Comparison of ENCODE assay signal across 8 mouse cellular contexts in genomic region chr4:114986591-114987432, GRCm38 (mm10). TPM values are rescaled to one million over a fixed set of nuclear protein-coding genes. Genes with fewer than 3 reads are reported as not detected.
DNase-seq lines count a peak whose midpoint lies in the region; ATAC-seq lines count a peak whose summit lies in the region.

TSS of gene Cmpk1 (minus strand) at chr4:114987241.

- H3K36me3 ChIP-seq in hindbrain, embryonic 15.5 days, result no peaks in the 10 kb centered on the region

- H3K27ac ChIP-seq in hindbrain, embryonic 15.5 days (replicated peaks), result peak within 1 kb of the TSS; percentile 100

- H3K27me3 ChIP-seq in hindbrain, embryonic 15.5 days, result no peaks in the 10 kb centered on the region

- H3K4me3 ChIP-seq in hindbrain, embryonic 15.5 days, result peak within 1 kb of the TSS; percentile 93

- peak; percentile 96 for ATAC-seq in hindbrain, embryonic 15.5 days (ENCODE audit: low FRiP score, low read depth)

- H3K4me1 ChIP-seq in hindbrain, embryonic 15.5 days (replicated peaks), result peaks cover 25% of the 10 kb centered on the region

- H3K4me2 ChIP-seq in hindbrain, embryonic 15.5 days, result peak within 1 kb of the TSS; percentile 76

- H3K9me3 ChIP-seq in hindbrain, embryonic 15.5 days, result no peaks in the 10 kb centered on the region

- H3K9ac ChIP-seq in hindbrain, embryonic 15.5 days, result peak within 1 kb of the TSS; percentile 99

- WGBS in hindbrain, embryonic 15.5 days, result under 1% methylated on average over 93 of the region's 93 CpGs

- DNase-seq in WW6 (ENCODE audit: low read depth, low spot score), result peak; percentile 42
- peak; percentile 82 to 88 for DNase-seq in cerebellum, postnatal 36 days
- peak; percentile 85 for DNase-seq in gastrocnemius, adult 18-20 months (ENCODE audit: low spot score)
- DNase-seq in layer of hippocampus, postnatal 36 days, result peak; percentile 78 to 79
- peak; percentile 89 for DNase-seq in lung, postnatal 25 days (ENCODE audit: low spot score)
- DNase-seq in retina, embryonic 14.5 days (ENCODE audit: low spot score), result peak; percentile 89
- DNase-seq in thymus, postnatal 36 days, result peak; percentile 80 to 85

RNA-seq across cellular contexts. Expression of gene Cmpk1, which starts in this region (rescaled TPM):
- total RNA-seq in gastrocnemius, adult 18-20 months (2021), result 10 to 100 TPM; 16.9 to 17.1 TPM
- 189 and 197 TPM in 2 replicates for polyA plus RNA-seq in hindbrain, embryonic 15.5 days (2015; fragmentation: Nextera tagmentation; extraction: Ambion mirVana)
- total RNA-seq in layer of hippocampus, postnatal 36 days (2021), result 10 to 100 TPM; 62.8 to 70.5 TPM

Comparison
In these comparisons a context has a peak if more than half of its experiments do, and no peak if none do; other contexts are left out.
1. Peak in every context shown above with its lines: DNase-seq, ATAC-seq, H3K4me3 ChIP-seq and H3K27ac ChIP-seq.